Mouse (Mus musculus) heart, embryonic 14.5 days (tissue): ENCODE data around the gene Gpx4. TPM values are rescaled to one million over a fixed set of nuclear protein-coding genes. Genes with fewer than 3 reads are reported as not detected.

ENCODE experiments used
- ATAC-seq: fragments of 200-750 bp; cut with Nextera tagmentation; 2 replicates; pipeline ENCODE4 v1.8.0; 2017; ENCODE audit warnings: low read depth, moderate TSS enrichment; ENCODE audit not compliant: insufficient number of reproducible peaks, insufficient read depth, low FRiP score
- H3K27ac ChIP-seq, 2 experiments: fragments of 200-500 bp in 1 of 2; fragments of 300-500 bp in 1 of 2; sonication (generic) in 1 of 2; replicated peaks in 1 of 2; 2 replicates each; pipeline ENCODE4 v1.5.1; 2012 to 2014; ENCODE audit warnings: low read depth in 2 of 2, low read length in 2 of 2, control low read depth in 1 of 2, mild to moderate bottlenecking in 1 of 2, mixed read lengths in 1 of 2; ENCODE audit not compliant: control insufficient read depth in 1 of 2, insufficient read depth in 1 of 2
- H3K27me3 ChIP-seq: fragments of 300-500 bp; sonication (generic); 2 replicates; pipeline ENCODE4 v1.6.1; 2014; ENCODE audit warnings: mild to moderate bottlenecking, low read length, control low read depth; ENCODE audit not compliant: control insufficient read depth, insufficient read depth
- H3K36me3 ChIP-seq: fragments of 300-500 bp; sonication (generic); 2 replicates; pipeline ENCODE4 v1.6.1; 2014; ENCODE audit warnings: mild to moderate bottlenecking, control low read depth, low read length, mixed read lengths; ENCODE audit not compliant: control insufficient read depth, insufficient read depth
- H3K4me1 ChIP-seq, 2 experiments: fragments of 200-500 bp in 1 of 2; fragments of 300-500 bp in 1 of 2; sonication (generic) in 1 of 2; 2 replicates each; pipeline ENCODE4 v1.6.1; 2012 to 2014; ENCODE audit warnings: low read length in 2 of 2, control low read depth in 1 of 2, mixed read lengths in 1 of 2; ENCODE audit not compliant: control insufficient read depth in 2 of 2, insufficient read depth in 2 of 2
- H3K4me2 ChIP-seq: fragments of 300-500 bp; sonication (generic); 2 replicates; pipeline ENCODE4 v1.6.1; 2014; ENCODE audit warnings: mild to moderate bottlenecking, low read length
- H3K4me3 ChIP-seq, 2 experiments: fragments of 200-500 bp in 1 of 2; fragments of 300-500 bp in 1 of 2; sonication (generic) in 1 of 2; 2 replicates each; pipeline ENCODE4 v1.5.1; 2012 to 2014; ENCODE audit warnings: low read length in 2 of 2, mild to moderate bottlenecking in 2 of 2, control low read depth in 1 of 2, low read depth in 1 of 2, moderate library complexity in 1 of 2; ENCODE audit not compliant: control insufficient read depth in 1 of 2, insufficient read depth in 1 of 2
- H3K9ac ChIP-seq: fragments of 300-500 bp; sonication (generic); 2 replicates; pipeline ENCODE4 v1.6.1; 2014; ENCODE audit warnings: mild to moderate bottlenecking, low read length
- H3K9me3 ChIP-seq: fragments of 300-500 bp; sonication (generic); 2 replicates; pipeline ENCODE4 v1.6.1; 2016; ENCODE audit warnings: low read length, control low read depth; ENCODE audit not compliant: control insufficient read depth
- WGBS: fragments of 180-500 bp; shearing (Covaris S2); extraction: QIAGEN DNeasy Blood & Tissue Kit; methylation state at CpG from one replicate; pipeline ENCODE4 v1.1.7; 2014; 5-methylcytosine and 5-hydroxymethylcytosine counted together
- polyA plus RNA-seq: library from polyadenylated mRNA; unstranded; fragments of >200 nt; fragmentation: Nextera tagmentation; extraction: Ambion mirVana; gene quantifications from 2 replicates; pipeline ENCODE4 v1.2.1, GENCODE M21; 2014

The Gpx4 gene
- polyA plus RNA-seq, 1 experiment from 2014 or later = 757 TPM

DNA sequence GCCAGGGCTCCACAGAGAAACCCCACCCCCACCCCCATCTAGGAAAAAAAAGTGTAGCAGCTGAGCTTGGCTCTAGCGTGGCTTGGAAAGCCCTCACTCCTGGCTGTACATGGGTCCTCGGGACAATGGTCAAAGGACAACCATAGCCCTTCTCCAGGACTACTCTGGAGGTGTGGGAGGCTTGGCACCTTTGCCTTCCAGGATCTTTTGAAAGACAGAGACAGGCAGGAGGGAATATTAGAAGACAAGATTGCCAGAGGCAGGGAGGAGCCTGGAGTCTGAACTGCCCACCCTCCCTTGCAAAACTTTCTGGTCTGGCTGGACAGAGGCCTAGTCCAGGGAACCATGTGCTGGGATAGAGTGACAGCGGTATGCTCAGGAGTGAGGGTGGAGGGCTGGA, 47.7 kb downstream of the Gpx4 start:
- H3K27me3 ChIP-seq = no peaks in the 10 kb centered on the region
- H3K27ac ChIP-seq = no peak overlapping the region
- 0 out of 2 replicates have a peak, but pooled peaks cover 6% of the 10 kb centered on the region for H3K36me3 ChIP-seq
- H3K9ac ChIP-seq = no peak overlapping the region
- no peak overlapping the region for H3K4me3 ChIP-seq
- H3K9me3 ChIP-seq = no peaks in the 10 kb centered on the region
- ATAC-seq = no peak
- H3K4me1 ChIP-seq = peaks cover 27 to 53% of the 10 kb centered on the region in 2 experiments
- 76% methylated on average over 3 of the region's 3 CpGs for WGBS
- no peak overlapping the region for H3K4me2 ChIP-seq

- no peak overlapping the region for H3K4me3 ChIP-seq
- H3K4me1 ChIP-seq = peaks cover 27 to 54% of the 10 kb centered on the region in 2 experiments
- peak overlapping the region in 1 of 2 experiments; percentile 16; a peak in 2 of 4 replicates for H3K27ac ChIP-seq
- no peak overlapping the region for H3K4me2 ChIP-seq
- ATAC-seq = no peak
- H3K36me3 ChIP-seq = 0 out of 2 replicates have a peak, but pooled peaks cover 3% of the 10 kb centered on the region
- H3K27me3 ChIP-seq = no peaks in the 10 kb centered on the region
- no peaks in the 10 kb centered on the region for H3K9me3 ChIP-seq
- H3K9ac ChIP-seq = peak overlapping the region; percentile 4; the same call in 1 of the 2 replicates
- WGBS = 74% methylated on average over 5 of the region's 5 CpGs
Observed at GRCm38 (mm10) chr10:80095547-80095946, 48.6 kb downstream of the Gpx4 start.

- no peaks in the 10 kb centered on the region for H3K27me3 ChIP-seq
- no peaks in the 10 kb centered on the region for H3K9me3 ChIP-seq
- H3K27ac ChIP-seq = peak overlapping the region in 1 of 2 experiments; percentile 21
- peaks cover 38 to 68% of the 10 kb centered on the region in 2 experiments for H3K4me1 ChIP-seq
- no peaks in the 10 kb centered on the region for H3K36me3 ChIP-seq
- no peak overlapping the region for H3K4me3 ChIP-seq
- H3K4me2 ChIP-seq = peak overlapping the region; percentile 44
- 16% methylated on average over 5 of the region's 7 CpGs for WGBS
- H3K9ac ChIP-seq = peak overlapping the region; percentile 45; the same call in 1 of the 2 replicates
- ATAC-seq = no peak; the same call in 1 of the 2 replicates
Observed at GRCm38 (mm10) chr10:80097275-80097674, 50.3 kb downstream of the Gpx4 start.

DNA sequence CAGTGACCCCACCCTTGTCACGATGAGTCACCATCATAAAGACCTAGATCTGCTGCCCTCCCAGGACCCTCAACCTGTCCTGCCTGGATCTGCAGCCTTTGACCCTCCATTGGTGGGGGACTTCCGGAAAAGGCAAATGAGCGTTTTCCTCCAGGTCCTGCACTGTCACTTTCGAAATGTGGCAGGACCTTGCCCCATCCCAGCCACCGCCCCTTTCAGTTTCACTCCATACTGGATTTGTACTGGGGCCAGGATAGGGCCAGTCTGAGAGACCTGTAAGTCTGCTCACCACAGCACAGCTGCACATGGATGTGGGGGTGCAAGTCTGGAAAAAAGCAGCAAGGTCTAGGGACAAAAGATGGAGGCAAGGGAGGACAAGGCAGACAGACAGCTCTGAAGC, 51.7 kb downstream of the Gpx4 start:
- Histone ChIP-seq H3K4me2 (no peak overlapping the region), H3K4me1 (peaks cover 37 to 65% of the 10 kb centered on the region in 2 experiments), H3K27me3 (no peaks in the 10 kb centered on the region), H3K9ac (no peak overlapping the region), H3K4me3 (no peak overlapping the region), H3K9me3 (no peaks in the 10 kb centered on the region), H3K27ac (no peak overlapping the region), H3K36me3 (no peaks in the 10 kb centered on the region)
- ATAC-seq = no peak
- WGBS = 68% methylated on average over 5 of the region's 5 CpGs

GRCm38 (mm10) chr10:80100982-80101381, 54.0 kb downstream of the Gpx4 start:
- 44% methylated on average over 11 of the region's 11 CpGs for WGBS
- no peak for ATAC-seq

DNA sequence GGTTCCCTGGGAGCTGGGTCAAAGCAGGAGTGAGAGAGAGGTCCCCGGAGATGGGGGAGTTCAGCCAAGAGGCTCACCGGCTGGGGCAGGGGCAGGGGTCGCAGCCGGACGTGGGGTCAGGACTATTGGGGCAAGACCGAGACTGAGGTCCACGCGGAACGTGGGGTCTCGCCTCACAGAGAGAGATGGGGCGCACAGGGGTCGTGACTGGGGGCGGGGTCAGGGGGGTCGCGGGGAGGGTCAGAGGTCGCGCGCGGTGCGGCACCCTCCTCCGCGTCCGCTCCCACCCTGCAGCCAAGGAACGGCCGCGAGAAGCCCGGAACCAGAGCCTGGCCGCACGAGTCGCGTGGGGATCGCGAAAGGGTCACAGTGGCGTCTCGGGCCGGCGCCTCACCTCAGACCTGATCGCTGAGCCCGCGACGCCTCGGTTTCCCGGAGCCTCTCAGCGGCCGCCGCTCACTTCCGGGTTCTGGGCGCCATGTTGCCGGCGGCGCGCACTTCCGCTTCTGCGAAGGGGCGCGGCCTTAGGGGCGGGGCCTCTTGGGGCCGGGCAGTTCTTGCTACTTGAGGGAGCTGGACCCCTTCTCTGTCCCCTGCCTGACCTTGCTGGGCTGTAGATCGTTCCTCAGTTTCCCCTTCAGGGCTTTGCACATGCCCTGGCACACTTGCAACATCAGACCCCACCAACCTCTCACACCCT, 55.4 kb downstream of the Gpx4 start:
- peaks cover 21 to 31% of the 10 kb centered on the region in 2 experiments for H3K4me1 ChIP-seq
- H3K9me3 ChIP-seq = no peaks in the 10 kb centered on the region
- peak overlapping the region; percentile 51 to 66; a peak in 3 of 4 replicates for H3K27ac ChIP-seq
- H3K4me2 ChIP-seq = peak overlapping the region; percentile 72
- H3K27me3 ChIP-seq = no peaks in the 10 kb centered on the region
- peak overlapping the region; percentile 88 to 90 for H3K4me3 ChIP-seq
- no peaks in the 10 kb centered on the region for H3K36me3 ChIP-seq
- under 1% methylated on average over 49 of the region's 59 CpGs for WGBS
- ATAC-seq = peak; percentile 55
- peak overlapping the region; percentile 95 for H3K9ac ChIP-seq

More at GRCm38 (mm10) chr10:80100982-80101381, 54.0 kb downstream of the Gpx4 start:
- H3K4me3 ChIP-seq = peak overlapping the region; percentile 5 to 88; a peak in 3 of 4 replicates
- H3K27me3 ChIP-seq = no peaks in the 10 kb centered on the region
- H3K4me2 ChIP-seq = peak overlapping the region; percentile 72
- H3K36me3 ChIP-seq = no peaks in the 10 kb centered on the region
- H3K4me1 ChIP-seq = peaks cover 29 to 43% of the 10 kb centered on the region in 2 experiments
- H3K27ac ChIP-seq = 0 out of 4 replicates have a peak overlapping the region, but pooled peaks of 1 of the 2 experiments have one; percentile 9
- peak overlapping the region; percentile 95 for H3K9ac ChIP-seq
- no peaks in the 10 kb centered on the region for H3K9me3 ChIP-seq

DNA sequence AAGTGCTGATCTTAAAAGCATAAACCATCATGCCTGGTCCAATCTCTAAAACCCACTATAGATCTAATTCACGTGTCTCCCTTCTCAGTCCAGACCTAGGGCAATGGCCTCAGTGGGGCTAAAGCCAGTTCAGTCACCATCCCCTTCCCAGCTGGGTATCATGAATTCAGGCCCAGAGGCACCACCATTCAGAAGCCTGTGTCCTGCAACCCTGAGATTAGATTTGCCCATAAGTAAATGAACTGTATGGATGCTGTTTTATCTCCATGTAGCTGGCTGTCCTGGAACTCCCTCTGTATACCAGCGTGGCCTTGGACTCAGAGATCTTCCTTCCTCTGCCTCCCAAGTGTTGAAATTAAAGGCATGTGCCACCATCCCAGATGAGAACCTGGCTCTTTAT, 56.1 kb downstream of the Gpx4 start:
- Histone ChIP-seq H3K9ac (peak overlapping the region; percentile 95), H3K4me2 (peak overlapping the region; percentile 72)
- no peak for ATAC-seq

More for the DNA sequence above, 56.1 kb downstream of the Gpx4 start:
- H3K4me3 ChIP-seq = no peak overlapping the region
- 80% methylated on average over 2 of the region's 2 CpGs for WGBS
- H3K36me3 ChIP-seq = no peaks in the 10 kb centered on the region
- H3K27me3 ChIP-seq = no peaks in the 10 kb centered on the region
- H3K9me3 ChIP-seq = no peaks in the 10 kb centered on the region
- peak overlapping the region; percentile 20 to 66; a peak in 3 of 4 replicates for H3K27ac ChIP-seq
- peaks cover 16 to 24% of the 10 kb centered on the region in 2 experiments for H3K4me1 ChIP-seq
